Mouse (Mus musculus): ENCODE measurements around the gene Wnt7b.

Wnt7b gene

DNA sequence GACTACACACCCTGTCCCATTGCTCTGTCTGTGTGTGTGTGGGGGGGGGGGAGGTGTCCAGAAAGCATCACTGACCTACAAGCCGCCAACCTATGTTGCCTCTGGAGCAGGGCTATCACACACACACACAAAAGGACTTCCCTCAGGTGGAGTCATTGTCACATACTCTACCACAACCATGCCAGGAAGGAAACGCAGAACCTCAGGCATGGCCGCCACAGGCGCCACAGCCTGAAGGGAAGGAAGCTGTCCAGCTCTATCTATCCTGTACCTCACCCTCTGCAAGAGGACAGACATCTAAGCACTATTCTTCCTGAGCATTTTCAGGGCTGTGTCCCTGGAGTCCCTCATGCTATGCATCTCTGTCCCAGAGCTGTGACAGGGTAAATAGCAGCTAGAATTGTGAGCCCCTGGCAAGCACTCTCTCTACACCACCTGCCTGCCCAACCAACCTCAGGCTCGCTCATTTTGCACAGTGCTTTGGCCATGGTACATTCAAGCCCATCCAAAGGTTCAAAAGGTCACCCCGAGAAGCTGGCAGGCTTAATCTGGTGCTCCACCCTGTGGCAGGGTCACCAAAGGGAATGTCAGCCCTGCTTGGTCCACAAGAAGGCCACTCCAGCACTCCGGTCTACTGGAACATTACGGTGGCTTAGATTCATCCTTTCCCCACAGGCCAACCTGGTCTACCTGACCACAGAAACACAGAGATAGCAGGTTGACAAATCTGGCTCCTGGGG, 12.1 kb downstream of the Wnt7b start:
- DNase-seq (ENCODE audit: low spot score), result no peak

DNA sequence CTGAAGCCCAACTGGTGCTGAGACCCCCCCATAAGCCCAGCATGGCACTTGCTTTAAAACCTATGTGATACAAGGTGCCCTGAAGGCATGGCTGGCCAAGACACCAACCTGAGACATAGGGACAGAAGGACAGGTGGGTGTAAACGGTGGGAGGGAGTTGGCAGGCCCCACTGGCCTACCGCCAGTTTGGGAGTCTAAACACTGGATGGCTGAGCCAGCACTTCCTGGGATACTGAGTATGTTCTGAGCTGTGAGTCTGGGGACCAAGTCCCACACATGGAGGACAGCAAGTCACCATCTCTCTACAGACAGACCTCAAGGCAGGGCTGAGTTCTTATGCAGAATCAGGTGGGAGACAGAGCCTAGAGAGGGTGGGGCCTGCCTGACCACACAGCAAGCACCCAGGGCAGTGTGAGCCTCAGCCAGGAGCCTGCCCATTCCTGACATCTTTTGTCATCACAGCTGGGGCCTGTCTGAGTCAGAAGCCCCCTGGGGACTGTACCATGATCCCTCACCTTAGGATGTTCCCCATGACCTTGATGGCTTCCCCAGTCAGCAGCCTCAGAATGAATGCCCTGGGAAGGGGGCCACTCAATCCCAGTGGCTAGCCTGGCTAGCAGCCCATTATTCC, 13.0 kb downstream of the Wnt7b start:
- DNase-seq (ENCODE audit: low spot score), result no peak

- no peak for DNase-seq (ENCODE audit: low spot score)
Observed at GRCm38 (mm10) chr15:85568402-85568801, 13.9 kb downstream of the Wnt7b start.

DNA sequence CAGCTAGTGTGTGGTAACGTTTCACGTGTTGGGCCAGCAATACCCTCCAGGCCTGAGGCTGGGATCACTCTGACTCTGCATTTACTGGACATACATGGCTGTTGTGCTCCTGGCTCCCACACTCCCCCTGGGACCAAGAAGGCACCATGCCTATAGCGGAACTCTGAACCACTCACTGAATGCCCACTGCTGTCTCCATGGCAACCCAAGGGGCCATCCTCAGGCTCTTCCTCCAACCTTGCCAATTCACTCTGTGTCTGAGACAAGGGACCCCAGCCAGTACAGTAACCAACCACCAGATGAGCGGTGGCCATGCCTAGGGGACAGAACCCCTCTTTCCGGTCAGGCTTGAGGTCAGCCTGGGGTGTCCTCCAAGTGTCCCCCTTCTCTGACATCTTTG, 17.3 kb downstream of the Wnt7b start:
- no peak for DNase-seq (ENCODE audit: low spot score)

GRCm38 (mm10) chr15:85564034-85564769, 18.1 kb downstream of the Wnt7b start:
- no peak for DNase-seq (ENCODE audit: low spot score)

GRCm38 (mm10) chr15:85561953-85562352, 20.3 kb downstream of the Wnt7b start:
- no peak for DNase-seq (ENCODE audit: low spot score)

GRCm38 (mm10) chr15:85560830-85561229, 21.4 kb downstream of the Wnt7b start:
- no peak for DNase-seq (ENCODE audit: low spot score)

DNA sequence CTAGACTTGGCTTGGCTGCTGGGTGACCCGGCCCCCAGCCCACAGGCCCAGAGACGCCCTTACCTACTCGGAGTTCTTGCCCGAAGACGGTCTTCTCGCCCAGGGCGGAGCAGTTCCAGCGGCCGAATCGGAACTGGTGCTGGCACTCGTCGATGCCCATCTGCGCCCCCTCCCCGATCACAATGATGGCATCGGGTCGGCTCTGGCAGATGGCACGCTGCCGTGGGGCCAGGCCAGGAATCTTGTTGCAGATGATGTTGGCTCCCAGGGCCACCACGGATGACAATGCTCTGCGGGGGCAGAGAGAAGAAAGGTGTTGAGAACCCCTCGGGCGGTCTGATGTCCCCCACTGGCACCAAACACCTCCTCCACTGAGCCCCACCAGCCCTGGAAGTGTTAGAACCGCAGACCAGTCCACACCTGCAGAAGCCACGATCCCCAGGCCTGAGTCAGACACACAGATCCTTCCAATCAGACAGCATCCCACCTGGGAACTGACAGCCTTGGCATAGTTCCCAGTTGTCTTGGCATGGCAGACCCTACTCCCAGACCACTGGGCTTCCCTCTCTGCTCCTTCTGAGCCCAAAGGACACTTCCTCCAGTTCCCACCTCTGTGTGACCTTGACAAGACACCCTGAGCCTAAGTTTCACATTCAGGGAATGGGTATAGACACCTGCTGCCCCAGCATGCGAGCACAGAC, 23.3 kb downstream of the Wnt7b start:
- no peak for DNase-seq (ENCODE audit: low spot score)

DNA sequence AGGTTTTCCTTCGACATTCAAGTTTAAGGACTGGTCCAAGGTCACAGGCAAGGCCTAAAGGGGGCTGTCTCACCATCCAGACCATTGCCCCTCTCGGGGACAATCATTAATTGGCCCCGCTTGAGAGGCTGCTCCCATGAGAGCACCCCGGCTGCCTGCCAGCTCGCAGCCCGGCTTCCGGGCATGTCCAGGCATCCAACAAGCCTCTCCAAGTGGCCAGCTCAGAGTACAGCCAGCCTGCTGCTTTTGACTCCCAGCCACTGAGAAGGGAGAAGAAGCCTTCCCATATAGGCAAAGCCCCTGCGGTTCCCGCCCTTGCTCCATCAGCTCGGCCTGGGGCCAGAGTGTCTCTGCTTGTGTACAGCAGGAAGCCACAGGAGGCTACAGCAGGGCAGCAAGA, 26.5 kb downstream of the Wnt7b start:
- peak; percentile 29 for DNase-seq (ENCODE audit: low spot score)

GRCm38 (mm10) chr15:85553421-85553820, 28.9 kb downstream of the Wnt7b start:
- no peak for DNase-seq (ENCODE audit: low spot score)

GRCm38 (mm10) chr15:85546500-85546899, 35.8 kb downstream of the Wnt7b start:
- DNase-seq (ENCODE audit: low spot score), result no peak

GRCm38 (mm10) chr15:85545369-85545768, 36.9 kb downstream of the Wnt7b start:
- no peak for DNase-seq (ENCODE audit: low spot score)

DNA sequence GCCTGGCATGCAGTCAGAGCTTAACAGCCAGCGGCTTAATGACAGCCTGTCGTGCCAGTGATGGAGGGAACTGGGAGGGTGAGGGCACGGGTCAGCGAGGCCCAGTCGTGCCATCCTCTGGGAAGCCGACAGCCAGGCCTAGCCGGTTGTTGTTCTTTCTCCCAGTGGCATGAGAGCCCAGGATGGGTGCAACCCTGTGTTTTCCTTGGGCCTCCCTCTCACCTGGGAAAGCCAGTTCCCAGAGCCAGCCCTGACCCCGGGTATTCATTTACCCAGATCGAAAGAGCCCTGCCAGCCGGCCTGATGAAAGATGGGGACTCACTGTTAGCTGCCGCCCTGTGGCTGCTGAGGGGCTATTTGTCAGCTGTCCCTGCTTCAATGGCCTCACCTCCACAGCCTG, 44.1 kb downstream of the Wnt7b start:
- DNase-seq (ENCODE audit: low spot score), result no peak

GRCm38 (mm10) chr15:85537151-85537550, 45.1 kb downstream of the Wnt7b start:
- DNase-seq (ENCODE audit: low spot score), result no peak

- DNase-seq (ENCODE audit: low spot score), result no peak
Observed at GRCm38 (mm10) chr15:85534646-85535045, 47.6 kb downstream of the Wnt7b start.

GRCm38 (mm10) chr15:85534215-85534614, 48.1 kb downstream of the Wnt7b start:
- DNase-seq (ENCODE audit: low spot score), result peak; percentile 48

DNA sequence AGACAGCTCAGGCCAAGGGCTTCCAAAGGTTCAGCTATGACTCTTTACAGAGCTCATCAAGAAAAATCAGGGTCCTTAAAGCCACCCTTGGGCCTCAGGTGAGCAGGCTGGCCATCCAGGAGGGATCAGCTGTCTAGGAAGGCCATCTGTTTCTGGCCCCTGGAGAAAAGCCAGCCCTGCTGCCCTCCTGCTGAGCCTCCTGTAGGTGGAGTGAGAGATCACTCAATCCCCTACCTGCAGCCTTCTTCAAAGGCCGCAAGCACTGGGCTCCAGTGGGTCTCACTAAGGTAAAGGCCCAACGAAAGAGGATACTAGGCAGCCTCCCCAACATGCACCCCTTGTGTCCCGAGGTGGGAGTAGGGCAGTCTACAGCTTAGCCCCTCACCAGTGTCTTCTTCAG, 50.2 kb downstream of the Wnt7b start:
- no peak for DNase-seq (ENCODE audit: low spot score)

- no peak for DNase-seq (ENCODE audit: low spot score)
Observed at GRCm38 (mm10) chr15:85529911-85530310, 52.4 kb downstream of the Wnt7b start.

GRCm38 (mm10) chr15:85524404-85524950, 57.8 kb downstream of the Wnt7b start:
- no peak for DNase-seq (ENCODE audit: low spot score)

- DNase-seq (ENCODE audit: low spot score), result peak; percentile 56
Observed at GRCm38 (mm10) chr15:85523173-85523991, 58.9 kb downstream of the Wnt7b start.

GRCm38 (mm10) chr15:85519438-85519837, 62.8 kb downstream of the Wnt7b start:
- no peak for DNase-seq (ENCODE audit: low spot score)

All from lung, postnatal 25 days (tissue).